Mouse (Mus musculus): ENCODE data around the gene Adgrf3.

Gene Adgrf3

GRCm38 (mm10) chr5:30210758-30211157 is 5.2 kb upstream of the Adgrf3 start:
- POLR2A ChIA-PET: interaction anchor here in 1 of 4 experiments (0.9 kb wide), 1 partner anchor 9 kb away, joined by 3 read pairs; no protein-coding TSS in a partner anchor
- CTCF ChIA-PET: interaction anchor here in 3 of 4 experiments (0.7 to 6.8 kb wide), 6 partner anchors 9 to 1161 kb away, joined by 3 to 40 read pairs (median 4); no protein-coding TSS in a partner anchor

- ChIA-PET CTCF (interaction anchor here in 1 of 4 experiments (0.7 kb wide), 1 partner anchor 12 kb away, joined by 3 read pairs; no protein-coding TSS in a partner anchor), POLR2A (no interaction called here)
Observed at GRCm38 (mm10) chr5:30207276-30207675, 1.8 kb upstream of the Adgrf3 start.

GRCm38 (mm10) chr5:30205034-30205433 is 488 bp downstream of the Adgrf3 start:
- ChIA-PET POLR2A (interaction anchor here in 3 of 4 experiments (0.5 to 1.4 kb wide), 3 partner anchors 90 to 1037 kb away, joined by 3 read pairs; no protein-coding TSS in a partner anchor), CTCF (interaction anchor here in 1 of 4 experiments (0.5 to 2.1 kb wide), 5 partner anchors 90 to 505 kb away, joined by 3 to 6 read pairs (median 5); partner anchors contain the start of gene Garem2)

- POLR2A ChIA-PET: interaction anchor here in 2 of 4 experiments (0.5 to 1.4 kb wide), 4 partner anchors 10 to 505 kb away, joined by 3 to 4 read pairs (median 3); no protein-coding TSS in a partner anchor
- CTCF ChIA-PET: interaction anchor here in 2 of 4 experiments (0.6 to 2.1 kb wide), 7 partner anchors 89 to 459 kb away, joined by 3 to 9 read pairs (median 5); partner anchors contain the start of gene Garem2 (in 1 of the 2)
Observed at GRCm38 (mm10) chr5:30204441-30204840, 1.1 kb downstream of the Adgrf3 start.

GRCm38 (mm10) chr5:30203216-30203885 is 2.2 kb downstream of the Adgrf3 start:
- POLR2A ChIA-PET: interaction anchor here in 1 of 4 experiments (0.9 kb wide), 1 partner anchor 9 kb away, joined by 3 read pairs; no protein-coding TSS in a partner anchor
- CTCF ChIA-PET: interaction anchor here (0.6 to 1.4 kb wide), 6 partner anchors 11 to 263 kb away, joined by 3 to 4 read pairs (median 3); no protein-coding TSS in a partner anchor

- POLR2A ChIA-PET: no interaction called here
Observed at GRCm38 (mm10) chr5:30202221-30202620, 3.3 kb downstream of the Adgrf3 start.

GRCm38 (mm10) chr5:30201521-30201920 is 4.0 kb downstream of the Adgrf3 start:
- ChIA-PET POLR2A (interaction anchor here in 1 of 4 experiments (0.6 kb wide), 1 partner anchor 614 kb away, joined by 3 read pairs; no protein-coding TSS in a partner anchor), CTCF (interaction anchor here (0.6 to 1.5 kb wide), 28 partner anchors 9 to 733 kb away, joined by 3 to 6 read pairs (median 4); partner anchors contain the start of gene Garem2 (in 1 of the 4))

More at GRCm38 (mm10) chr5:30202221-30202620, 3.3 kb downstream of the Adgrf3 start:
- CTCF ChIA-PET: interaction anchor here in 3 of 4 experiments (0.6 to 1.4 kb wide), 5 partner anchors 8 to 255 kb away, joined by 3 to 4 read pairs (median 3); no protein-coding TSS in a partner anchor

- POLR2A ChIA-PET: interaction anchor here in 3 of 4 experiments (0.6 to 2.1 kb wide), 4 partner anchors 84 to 715 kb away, joined by 3 to 6 read pairs (median 4); no protein-coding TSS in a partner anchor
- CTCF ChIA-PET: interaction anchor here in 2 of 4 experiments (0.8 to 1.6 kb wide), 4 partner anchors 27 to 193 kb away, joined by 3 to 6 read pairs (median 4); partner anchors contain the start of genes 3110082J24Rik (in 1 of the 2) and Garem2 (in 1 of the 2)
Observed at GRCm38 (mm10) chr5:30198257-30198656, 7.3 kb downstream of the Adgrf3 start.

GRCm38 (mm10) chr5:30195340-30195739 is 10.2 kb downstream of the Adgrf3 start:
- POLR2A ChIA-PET: no interaction called here
- CTCF ChIA-PET: interaction anchor here in 1 of 4 experiments (0.5 kb wide), 1 partner anchor 12 kb away, joined by 3 read pairs; no protein-coding TSS in a partner anchor

GRCm38 (mm10) chr5:30192452-30192851 is 13.1 kb downstream of the Adgrf3 start:
- ChIA-PET POLR2A (no interaction called here), CTCF (no interaction called here)

- ChIA-PET CTCF (no interaction called here), POLR2A (no interaction called here)
Observed at GRCm38 (mm10) chr5:30187687-30188485, 17.6 kb downstream of the Adgrf3 start.

GRCm38 (mm10) chr5:30175811-30176210 is 29.7 kb downstream of the Adgrf3 start:
- ChIA-PET POLR2A (no interaction called here), CTCF (no interaction called here)

- ChIA-PET CTCF (interaction anchor here (0.6 to 1.4 kb wide), 4 partner anchors 28 to 684 kb away, joined by 3 to 5 read pairs (median 4); no protein-coding TSS in a partner anchor), POLR2A (interaction anchor here in 2 of 4 experiments (0.6 to 2.0 kb wide), 5 partner anchors 8 to 102 kb away, joined by 3 to 14 read pairs (median 4); partner anchors contain the start of genes Hadha (in 1 of the 2) and Hadhb (in 1 of the 2))
Observed at GRCm38 (mm10) chr5:30172931-30173692, 32.4 kb downstream of the Adgrf3 start.

- CTCF ChIA-PET: interaction anchor here in 2 of 4 experiments (0.5 to 1.4 kb wide), 3 partner anchors 27 to 170 kb away, joined by 3 read pairs; no protein-coding TSS in a partner anchor
- POLR2A ChIA-PET: interaction anchor here in 2 of 4 experiments (0.7 to 1.5 kb wide), 3 partner anchors 9 to 16 kb away, joined by 3 to 5 read pairs (median 4); no protein-coding TSS in a partner anchor
Observed at GRCm38 (mm10) chr5:30172115-30172514, 33.4 kb downstream of the Adgrf3 start.

- ChIA-PET CTCF (interaction anchor here in 1 of 4 experiments (0.9 to 1.0 kb wide), 2 partner anchors 20 to 172 kb away, joined by 3 to 4 read pairs; no protein-coding TSS in a partner anchor), POLR2A (interaction anchor here in 2 of 4 experiments (0.9 to 3.4 kb wide), 2 partner anchors 15 kb away, joined by 4 to 19 read pairs; partner anchors contain the start of genes Hadha (in 2 of the 2) and Hadhb (in 2 of the 2))
Observed at GRCm38 (mm10) chr5:30170303-30170940, 35.1 kb downstream of the Adgrf3 start.

GRCm38 (mm10) chr5:30165234-30165946 is 40.1 kb downstream of the Adgrf3 start:
- CTCF ChIA-PET: interaction anchor here in 1 of 4 experiments (0.6 kb wide), 1 partner anchor 462 kb away, joined by 4 read pairs; no protein-coding TSS in a partner anchor
- POLR2A ChIA-PET: interaction anchor here in 2 of 4 experiments (1.2 to 2.1 kb wide), 4 partner anchors 8 to 51 kb away, joined by 4 to 8 read pairs (median 6); partner anchors contain the start of genes Hadha (in 2 of the 2) and Hadhb (in 2 of the 2)

Data from embryonic stem cell, embryonic (primary cell).